Mouse (Mus musculus) CH12.LX (cell line): ENCODE measurements around the gene Ano5.

Experiments used
- CTCF ChIP-seq, 2 experiments: IDR thresholded peaks in 1 of 2; conservative IDR thresholded peaks in 1 of 2; 2 replicates each; pipeline ENCODE4 v1.5.1; 2011 to 2012; ENCODE audit warnings: low read depth in 2 of 2, low read length in 2 of 2, improper control_type of control experiment in 1 of 2, inconsistent platforms in 1 of 2, mild to moderate bottlenecking in 1 of 2, moderate library complexity in 1 of 2
- E2F4 ChIP-seq: IDR thresholded peaks from 2 replicates; pipeline ENCODE4 v1.6.1; 2011; ENCODE audit warnings: low read depth, low read length, improper control_type of control experiment; ENCODE audit not compliant: insufficient replicate concordance
- EP300 ChIP-seq: IDR thresholded peaks from 2 replicates; pipeline ENCODE4 v1.6.1; 2011; ENCODE audit warnings: low read length, improper control_type of control experiment
- HCFC1 ChIP-seq: IDR thresholded peaks from 2 replicates; pipeline ENCODE4 v1.6.1; 2012; ENCODE audit warnings: low read depth, mild to moderate bottlenecking, inconsistent platforms, low read length, improper control_type of control experiment
- POLR2A ChIP-seq: IDR thresholded peaks from 2 replicates; pipeline ENCODE4 v1.6.1; 2011; ENCODE audit warnings: low read depth, mild to moderate bottlenecking, improper control_type of control experiment, low read length
- RAD21 ChIP-seq: IDR thresholded peaks from 2 replicates; pipeline ENCODE4 v1.6.1; 2011; ENCODE audit warnings: low read depth, mild to moderate bottlenecking, low read length, improper control_type of control experiment, moderate library complexity

- TF ChIP-seq EP300, result no peak
- no peak for TF ChIP-seq CTCF (conservative IDR thresholded peaks at IDR 0.05 in 1 of 2, IDR thresholded peaks at IDR 0.05 in 1 of 2; ENCODE audit: low read depth in 2 of 2, low read length in 2 of 2)
- no peak for TF ChIP-seq HCFC1
- no peak for TF ChIP-seq RAD21
- no peak for TF ChIP-seq POLR2A
- no peak for TF ChIP-seq E2F4
These were observed 682 bp upstream of the Ano5 start for GRCm38 (mm10) chr7:51510147-51510546.
